Mouse (Mus musculus): ENCODE results near the gene Prc1.

GRCm38 (mm10) chr7:80264606-80265005, 29.6 kb upstream of the Prc1 start:
- TF ChIP-seq CTCF (IDR thresholded peaks at IDR 0.05; ENCODE audit: extremely low read depth, insufficient read depth, insufficient read length, insufficient replicate concordance), result no peak
- TF ChIP-seq POLR2A (IDR thresholded peaks at IDR 0.05; ENCODE audit: low read depth, low read length), result no peak
